Mouse (Mus musculus) ES-E14 (cell line): ENCODE measurements around the gene Bdh2. TPM values are rescaled to one million over a fixed set of nuclear protein-coding genes. Genes with fewer than 3 reads are reported as not detected.

Source experiments
- DNase-seq: peaks from one replicate; pipeline ENCODE4 v3.0.0-alpha.2; 2013; ENCODE audit warnings: low read depth, low spot score
- H3K27ac ChIP-seq: 2 replicates; pipeline ENCODE4 v1.5.1; 2012; ENCODE audit warnings: low read depth, mild to moderate bottlenecking, low read length, moderate library complexity, mixed read lengths; ENCODE audit not compliant: poor library complexity, insufficient read depth, severe bottlenecking
- H3K36me3 ChIP-seq: 2 replicates; pipeline ENCODE4 v1.6.1; 2012; ENCODE audit warnings: mild to moderate bottlenecking, low read length, moderate library complexity, mixed read lengths; ENCODE audit not compliant: control insufficient read depth, poor library complexity, insufficient read depth, severe bottlenecking
- H3K4me1 ChIP-seq, 2 experiments: fragments of 150-350 bp in 1 of 2; sonication (generic) in 1 of 2; 2 replicates each; pipeline ENCODE4 v1.6.1; 2012; ENCODE audit warnings: low read length in 2 of 2, mild to moderate bottlenecking in 1 of 2, mixed read lengths in 1 of 2; ENCODE audit not compliant: control insufficient read depth in 2 of 2, insufficient read depth in 2 of 2, poor library complexity in 1 of 2
- H3K4me3 ChIP-seq, 2 experiments: fragments of 150-350 bp in 1 of 2; sonication (generic) in 1 of 2; 2 replicates each; pipeline ENCODE4 v1.5.1; 2012; ENCODE audit warnings: low read length in 2 of 2, low read depth in 1 of 2, mild to moderate bottlenecking in 1 of 2, mixed read lengths in 1 of 2; ENCODE audit not compliant: insufficient read depth in 1 of 2, poor library complexity in 1 of 2, severe bottlenecking in 1 of 2
- H3K9ac ChIP-seq: 2 replicates; pipeline ENCODE4 v1.6.1; 2012; ENCODE audit warnings: low read depth, mild to moderate bottlenecking, low read length, mixed read lengths; ENCODE audit not compliant: poor library complexity, insufficient read depth, severe bottlenecking
- H3K9me3 ChIP-seq: fragments of 150-350 bp; sonication (generic); 2 replicates; pipeline ENCODE4 v1.6.1; 2012; ENCODE audit warnings: low read depth, mild to moderate bottlenecking, low read length; ENCODE audit not compliant: control insufficient read depth, insufficient read depth
- CHD2 ChIP-seq: IDR thresholded peaks from 2 replicates; pipeline ENCODE4 v1.6.1; 2014; ENCODE audit warnings: mild to moderate bottlenecking, low read depth, low read length, inconsistent platforms
- HCFC1 ChIP-seq: IDR thresholded peaks from 2 replicates; pipeline ENCODE4 v1.6.1; 2012; ENCODE audit warnings: low read length, inconsistent platforms, borderline replicate concordance; ENCODE audit not compliant: insufficient read depth
- MAFK ChIP-seq: IDR thresholded peaks from 2 replicates; pipeline ENCODE4 v1.6.1; 2014; ENCODE audit warnings: mild to moderate bottlenecking, low read depth, low read length, inconsistent platforms; ENCODE audit not compliant: insufficient read depth
- ZC3H11A ChIP-seq: IDR thresholded peaks from 2 replicates; pipeline ENCODE4 v1.6.1; 2012; ENCODE audit warnings: low read depth, mild to moderate bottlenecking, inconsistent platforms, low read length, borderline replicate concordance
- ZNF384 ChIP-seq: IDR thresholded peaks from 2 replicates; pipeline ENCODE4 v1.6.1; 2012; ENCODE audit warnings: low read depth, low read length, inconsistent platforms
- in situ Hi-C, 2 experiments: fragments of 600-800 bp; cut with MboI; formaldehyde crosslinking; loops; one replicate each; pipeline ENCODE4 v1.15.1; 2025; ENCODE audit warnings: low sequenced_read_pairs in 2 of 2, inconsistent platforms in 1 of 2; ENCODE audit not compliant: unreplicated experiment in 2 of 2
- total RNA-seq: library from RNA; depleted of rRNA; stranded (reverse); fragments of 300-350 nt; gene quantifications from 2 replicates; pipeline ENCODE4 v1.2.3, GENCODE M21; 2012

Bdh2 gene
- total RNA-seq, 1 experiment = 6.0 TPM

GRCm38 (mm10) chr3:135260233-135260632, 20.8 kb upstream of the Bdh2 start:
- no peak for DNase-seq
- Histone ChIP-seq H3K36me3 (peaks cover 41% of the 10 kb centered on the region), H3K4me1 (no peaks in the 10 kb centered on the region), H3K9me3 (no peaks in the 10 kb centered on the region), H3K9ac (no peak overlapping the region), H3K27ac (no peak overlapping the region), H3K4me3 (no peak overlapping the region)
- in situ Hi-C loops = no loop called here
- TF ChIP-seq MAFK (no peak), ZNF384 (no peak), CHD2 (no peak), ZC3H11A (no peak), HCFC1 (no peak)

GRCm38 (mm10) chr3:135268616-135269015, 12.4 kb upstream of the Bdh2 start:
- H3K27ac ChIP-seq = no peak overlapping the region
- H3K9ac ChIP-seq = no peak overlapping the region
- in situ Hi-C loops = no loop called here
- no peaks in the 10 kb centered on the region for H3K9me3 ChIP-seq
- H3K36me3 ChIP-seq = peaks cover 41% of the 10 kb centered on the region
- DNase-seq = no peak
- H3K4me3 ChIP-seq = no peak overlapping the region
- TF ChIP-seq ZC3H11A (no peak), HCFC1 (no peak), CHD2 (no peak), MAFK (no peak)
- H3K4me1 ChIP-seq = no peaks in the 10 kb centered on the region

GRCm38 (mm10) chr3:135269391-135269990, 11.5 kb upstream of the Bdh2 start:
- DNase-seq = no peak
- no peak for TF ChIP-seq ZC3H11A
- TF ChIP-seq CHD2 = no peak
- TF ChIP-seq HCFC1 = no peak
- no peak for TF ChIP-seq ZNF384
- TF ChIP-seq MAFK = no peak
- H3K9ac ChIP-seq = no peak overlapping the region
- H3K9me3 ChIP-seq = no peaks in the 10 kb centered on the region
- in situ Hi-C loops = no loop called here
- H3K4me1 ChIP-seq = no peaks in the 10 kb centered on the region
- H3K4me3 ChIP-seq = no peak overlapping the region
- no peak overlapping the region for H3K27ac ChIP-seq
- H3K36me3 ChIP-seq = peaks cover 38% of the 10 kb centered on the region

- Histone ChIP-seq H3K36me3 (peaks cover 31% of the 10 kb centered on the region), H3K27ac (no peak overlapping the region), H3K4me3 (no peak overlapping the region), H3K9me3 (no peaks in the 10 kb centered on the region), H3K9ac (peak overlapping the region; percentile 51; the same call in 1 of the 2 replicates), H3K4me1 (no peaks in the 10 kb centered on the region)
- no peak for DNase-seq
- in situ Hi-C loops = no loop called here
- no peak for TF ChIP-seq MAFK
- no peak for TF ChIP-seq HCFC1
- no peak for TF ChIP-seq ZNF384
- no peak for TF ChIP-seq CHD2
- TF ChIP-seq ZC3H11A = no peak
Measured at GRCm38 (mm10) chr3:135272627-135273026, 8.4 kb upstream of the Bdh2 start.

GRCm38 (mm10) chr3:135273047-135273446, 8.0 kb upstream of the Bdh2 start:
- Histone ChIP-seq H3K27ac (no peak overlapping the region), H3K36me3 (peaks cover 31% of the 10 kb centered on the region), H3K4me1 (no peaks in the 10 kb centered on the region), H3K9ac (no peak overlapping the region), H3K4me3 (no peak overlapping the region), H3K9me3 (no peaks in the 10 kb centered on the region)
- no peak for DNase-seq
- TF ChIP-seq ZNF384 (no peak), CHD2 (no peak), ZC3H11A (no peak), HCFC1 (no peak), MAFK (no peak)
- in situ Hi-C loops = no loop called here
